14 mouse cellular contexts compared by ENCODE assay signal in genomic region chr11:19143267-19144000, GRCm38 (mm10).
DNase-seq lines count a peak whose midpoint lies in the region; ATAC-seq lines count a peak whose summit lies in the region.
"Had no signal": no experiment of that assay in that cellular context is flagged by ENCODE, and none has a peak within 500 bp of the region (broad histone marks: within the 10 kb centered on the region; RNA-seq: fewer than 3 reads in every experiment).

No protein-coding gene starts in this region.

- no peak overlapping the region for H3K27ac ChIP-seq in heart, embryonic 10.5 days
- H3K27ac ChIP-seq in heart, embryonic 15.5 days = no peak overlapping the region
- H3K27ac ChIP-seq in neural tube, embryonic 15.5 days (replicated peaks) = no peak overlapping the region
- H3K27ac ChIP-seq: embryonic facial prominence, embryonic 12.5 days; liver, embryonic 13.5 days had no signal

- H3K4me1 ChIP-seq in heart, embryonic 10.5 days = 0 out of 2 replicates have a peak, but pooled peaks cover 4% of the 10 kb centered on the region
- H3K4me1 ChIP-seq in heart, embryonic 15.5 days (replicated peaks) = peaks cover 2% of the 10 kb centered on the region; the same call in 1 of the 2 replicates
- H3K4me1 ChIP-seq in neural tube, embryonic 15.5 days = peaks cover 3% of the 10 kb centered on the region; the same call in 1 of the 2 replicates
- H3K4me1 ChIP-seq: liver, embryonic 13.5 days had no signal

- no peaks in the 10 kb centered on the region for H3K27me3 ChIP-seq in heart, embryonic 10.5 days (ENCODE audit: insufficient read depth, poor library complexity, severe bottlenecking)
- no peaks in the 10 kb centered on the region for H3K27me3 ChIP-seq in heart, embryonic 15.5 days
- no peaks in the 10 kb centered on the region for H3K27me3 ChIP-seq in neural tube, embryonic 15.5 days (replicated peaks)
- H3K27me3 ChIP-seq: embryonic facial prominence, embryonic 12.5 days; liver, embryonic 13.5 days had no signal

- ATAC-seq in heart, embryonic 15.5 days (replicated peaks; ENCODE audit: insufficient number of reproducible peaks, insufficient read depth, low FRiP score, low read depth) = peak; percentile 64; the same call in 1 of the 2 replicates
- ATAC-seq in neural tube, embryonic 15.5 days (ENCODE audit: low FRiP score) = no peak
- ATAC-seq: CD4-positive, CD25-positive, alpha-beta regulatory T cell, adult 4 months had no signal

- H3K4me3 ChIP-seq in heart, embryonic 10.5 days = no peak overlapping the region
- no peak overlapping the region for H3K4me3 ChIP-seq in heart, embryonic 15.5 days
- no peak overlapping the region for H3K4me3 ChIP-seq in neural tube, embryonic 15.5 days (replicated peaks)
- H3K4me3 ChIP-seq: embryonic facial prominence, embryonic 12.5 days; liver, embryonic 13.5 days had no signal

- H3K4me2 ChIP-seq in heart, embryonic 15.5 days = no peak overlapping the region
- H3K4me2 ChIP-seq in neural tube, embryonic 15.5 days = no peak overlapping the region
- H3K4me2 ChIP-seq: embryonic facial prominence, embryonic 12.5 days; liver, embryonic 13.5 days had no signal

- WGBS in heart, embryonic 10.5 days = 54% methylated on average over 17 of the region's 17 CpGs
- 53% methylated on average over 17 of the region's 17 CpGs for WGBS in heart, embryonic 15.5 days
- 87% methylated on average over 17 of the region's 17 CpGs for WGBS in neural tube, embryonic 15.5 days

- no peaks in the 10 kb centered on the region for H3K36me3 ChIP-seq in heart, embryonic 10.5 days
- H3K36me3 ChIP-seq in heart, embryonic 15.5 days = no peaks in the 10 kb centered on the region
- no peaks in the 10 kb centered on the region for H3K36me3 ChIP-seq in neural tube, embryonic 15.5 days
- H3K36me3 ChIP-seq: embryonic facial prominence, embryonic 12.5 days; liver, embryonic 13.5 days had no signal

- H3K9me3 ChIP-seq in heart, embryonic 10.5 days = no peaks in the 10 kb centered on the region
- no peaks in the 10 kb centered on the region for H3K9me3 ChIP-seq in heart, embryonic 15.5 days (replicated peaks)
- no peaks in the 10 kb centered on the region for H3K9me3 ChIP-seq in neural tube, embryonic 15.5 days (replicated peaks)
- H3K9me3 ChIP-seq: embryonic facial prominence, embryonic 12.5 days; liver, embryonic 13.5 days had no signal

- peak; percentile 70 to 84 for DNase-seq in heart, adult 18-20 months
- DNase-seq in heart, embryonic 10.5 days (ENCODE audit: low spot score) = no peak
- DNase-seq in gastrocnemius, adult 18-20 months (ENCODE audit: low spot score) = peak; percentile 24
- DNase-seq in lung, postnatal 25 days (ENCODE audit: low spot score) = peak; percentile 13
- no peak for DNase-seq in layer of hippocampus, adult 9-11 months
- DNase-seq: kidney, adult 11 months; layer of hippocampus, postnatal 36 days; liver, embryonic 13.5 days; midbrain, embryonic 14.5 days; right cerebral cortex, postnatal 14 days had no signal

- no peak overlapping the region for H3K9ac ChIP-seq in heart, embryonic 15.5 days
- no peak overlapping the region for H3K9ac ChIP-seq in neural tube, embryonic 15.5 days (replicated peaks)
- H3K9ac ChIP-seq: embryonic facial prominence, embryonic 12.5 days; liver, embryonic 13.5 days had no signal

Comparison
In these comparisons a context has a peak if more than half of its experiments do, and no peak if none do; other contexts are left out.
1. DNase-seq: peak in heart, adult 18-20 months (2 of 2), gastrocnemius, adult 18-20 months (single experiment) and lung, postnatal 25 days (single experiment); none in heart, embryonic 10.5 days (single experiment) and layer of hippocampus, adult 9-11 months (single experiment).